Mouse (Mus musculus): ENCODE measurements around the gene Baz2a. TPM values are rescaled to one million over a fixed set of nuclear protein-coding genes. Genes with fewer than 3 reads are reported as not detected.

The Baz2a gene
- polyA plus RNA-seq, 1 experiment from 2014 or later, result 8.1 TPM

- WGBS, result 90% methylated on average over 6 of the region's 6 CpGs
- Histone ChIP-seq H3K27me3 (replicated peaks; ENCODE audit: control insufficient read depth, insufficient read depth, low read length) (no peaks in the 10 kb centered on the region), H3K36me3 (ENCODE audit: control insufficient read depth, insufficient read depth) (peaks cover 48% of the 10 kb centered on the region), H3K4me2 (replicated peaks; ENCODE audit: low read depth) (no peak overlapping the region), H3K9me3 (ENCODE audit: control insufficient read depth) (no peaks in the 10 kb centered on the region), H3K4me1 (replicated peaks; ENCODE audit: control insufficient read depth, insufficient read depth, low read length) (no peaks in the 10 kb centered on the region), H3K27ac (ENCODE audit: low read depth, low read length) (no peak overlapping the region), H3K9ac (ENCODE audit: low read depth, low read length) (no peak overlapping the region), H3K4me3 (ENCODE audit: low read depth, low read length) (no peak overlapping the region)
- TF ChIP-seq CTCF (IDR thresholded peaks at IDR 0.05; ENCODE audit: low read depth), result no peak
- ATAC-seq, result no peak
These were observed 44.0 kb downstream of the Baz2a start for GRCm38 (mm10) chr10:128135374-128135773.

DNA sequence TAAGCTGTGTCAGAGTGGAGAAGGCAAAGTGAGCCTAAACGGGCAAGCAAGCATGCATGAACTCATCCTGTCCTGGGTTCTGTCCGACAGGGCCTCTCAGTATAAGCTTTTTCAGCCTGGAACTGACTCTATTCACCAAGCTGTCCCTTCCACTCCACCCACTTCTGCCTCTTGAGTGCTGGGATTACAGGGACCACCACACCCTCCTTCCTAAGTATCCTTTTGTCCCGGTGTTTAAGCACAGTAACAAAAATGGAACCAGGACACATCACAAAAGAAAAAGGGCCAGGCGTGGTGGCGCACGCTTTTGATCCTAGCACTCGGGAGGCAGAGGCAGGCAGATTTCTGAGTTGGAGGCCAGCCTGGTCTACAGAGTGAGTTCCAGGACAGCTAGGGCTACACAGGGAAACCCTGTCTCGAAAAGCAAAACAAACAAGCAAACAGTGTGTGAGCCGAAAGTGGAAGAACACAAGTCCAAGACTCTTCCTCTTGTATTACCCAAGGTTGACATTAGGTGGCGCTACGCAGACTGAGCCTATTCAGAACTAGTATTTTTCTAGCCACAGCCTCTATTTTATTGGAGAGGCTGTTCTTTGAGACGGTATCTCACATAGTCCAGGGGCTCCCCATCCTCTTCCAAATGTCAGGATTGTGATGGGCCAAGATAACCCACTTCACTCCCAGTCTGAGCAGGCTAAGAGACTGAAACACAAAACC, 49.0 kb downstream of the Baz2a start:
- H3K4me2 ChIP-seq (replicated peaks; ENCODE audit: low read depth), result no peak overlapping the region

DNA sequence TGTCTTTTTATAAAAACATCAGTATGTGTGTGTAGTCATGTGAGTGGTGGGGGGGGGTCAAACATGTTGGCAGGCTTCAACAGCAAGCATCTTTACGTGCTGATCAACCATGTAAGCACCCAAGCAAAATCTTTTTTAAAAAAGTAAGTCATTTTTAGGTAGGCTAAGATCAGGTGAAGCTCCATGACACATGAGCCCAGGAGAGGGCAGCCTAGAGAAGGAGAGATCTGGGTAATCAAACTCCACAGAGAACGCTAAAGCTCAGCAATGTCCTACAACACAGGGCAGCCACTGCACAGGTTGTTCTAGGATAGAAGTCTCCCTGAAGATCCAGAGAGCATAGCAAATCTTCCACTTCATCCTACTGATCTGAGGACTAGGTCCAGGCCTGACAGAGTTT, 50.8 kb downstream of the Baz2a start:
- no peak overlapping the region for H3K9ac ChIP-seq (ENCODE audit: low read depth, low read length)
- no peak for ATAC-seq
- 62% methylated on average over 2 of the region's 2 CpGs for WGBS
- H3K27me3 ChIP-seq (replicated peaks; ENCODE audit: control insufficient read depth, insufficient read depth, low read length), result no peaks in the 10 kb centered on the region
- H3K4me1 ChIP-seq (replicated peaks; ENCODE audit: control insufficient read depth, insufficient read depth, low read length), result no peaks in the 10 kb centered on the region
- H3K36me3 ChIP-seq (ENCODE audit: control insufficient read depth, insufficient read depth), result peaks cover 47% of the 10 kb centered on the region; the same call in 1 of the 2 replicates
- no peak overlapping the region for H3K27ac ChIP-seq (ENCODE audit: low read depth, low read length)
- no peak overlapping the region for H3K4me3 ChIP-seq (ENCODE audit: low read depth, low read length)
- H3K9me3 ChIP-seq (ENCODE audit: control insufficient read depth), result no peaks in the 10 kb centered on the region
- TF ChIP-seq CTCF (IDR thresholded peaks at IDR 0.05; ENCODE audit: low read depth), result peak; percentile 60
- no peak overlapping the region for H3K4me2 ChIP-seq (replicated peaks; ENCODE audit: low read depth)

More for the DNA sequence above, 49.0 kb downstream of the Baz2a start:
- peak; percentile 28; the same call in 1 of the 2 replicates for ATAC-seq
- Histone ChIP-seq H3K4me1 (replicated peaks; ENCODE audit: control insufficient read depth, insufficient read depth, low read length) (no peaks in the 10 kb centered on the region), H3K27ac (ENCODE audit: low read depth, low read length) (no peak overlapping the region), H3K9me3 (ENCODE audit: control insufficient read depth) (no peaks in the 10 kb centered on the region), H3K4me3 (ENCODE audit: low read depth, low read length) (no peak overlapping the region), H3K9ac (ENCODE audit: low read depth, low read length) (no peak overlapping the region), H3K36me3 (ENCODE audit: control insufficient read depth, insufficient read depth) (peaks cover 47% of the 10 kb centered on the region; the same call in 1 of the 2 replicates), H3K27me3 (replicated peaks; ENCODE audit: control insufficient read depth, insufficient read depth, low read length) (no peaks in the 10 kb centered on the region)
- WGBS, result 65% methylated on average over 12 of the region's 12 CpGs
- peak; percentile 86 for TF ChIP-seq CTCF (IDR thresholded peaks at IDR 0.05; ENCODE audit: low read depth)

GRCm38 (mm10) chr10:128143659-128144058, 52.3 kb downstream of the Baz2a start:
- no peak for TF ChIP-seq CTCF (IDR thresholded peaks at IDR 0.05; ENCODE audit: low read depth)
- Histone ChIP-seq H3K9me3 (ENCODE audit: control insufficient read depth) (no peaks in the 10 kb centered on the region), H3K27ac (ENCODE audit: low read depth, low read length) (no peak overlapping the region), H3K4me1 (replicated peaks; ENCODE audit: control insufficient read depth, insufficient read depth, low read length) (no peaks in the 10 kb centered on the region), H3K36me3 (ENCODE audit: control insufficient read depth, insufficient read depth) (peaks cover 38% of the 10 kb centered on the region; the same call in 1 of the 2 replicates), H3K9ac (ENCODE audit: low read depth, low read length) (no peak overlapping the region), H3K4me3 (ENCODE audit: low read depth, low read length) (no peak overlapping the region), H3K27me3 (replicated peaks; ENCODE audit: control insufficient read depth, insufficient read depth, low read length) (no peaks in the 10 kb centered on the region), H3K4me2 (replicated peaks; ENCODE audit: low read depth) (no peak overlapping the region)
- WGBS, result 47% methylated on average over 4 of the region's 4 CpGs
- no peak for ATAC-seq

GRCm38 (mm10) chr10:128144961-128145360, 53.6 kb downstream of the Baz2a start:
- Histone ChIP-seq H3K27ac (ENCODE audit: low read depth, low read length) (no peak overlapping the region), H3K9ac (ENCODE audit: low read depth, low read length) (no peak overlapping the region), H3K9me3 (ENCODE audit: control insufficient read depth) (no peaks in the 10 kb centered on the region), H3K4me3 (ENCODE audit: low read depth, low read length) (no peak overlapping the region), H3K36me3 (ENCODE audit: control insufficient read depth, insufficient read depth) (peaks cover 34% of the 10 kb centered on the region; the same call in 1 of the 2 replicates), H3K4me2 (replicated peaks; ENCODE audit: low read depth) (no peak overlapping the region), H3K27me3 (replicated peaks; ENCODE audit: control insufficient read depth, insufficient read depth, low read length) (no peaks in the 10 kb centered on the region), H3K4me1 (replicated peaks; ENCODE audit: control insufficient read depth, insufficient read depth, low read length) (no peaks in the 10 kb centered on the region)
- 74% methylated on average over 2 of the region's 2 CpGs for WGBS
- no peak for ATAC-seq
- TF ChIP-seq CTCF (IDR thresholded peaks at IDR 0.05; ENCODE audit: low read depth), result no peak

DNA sequence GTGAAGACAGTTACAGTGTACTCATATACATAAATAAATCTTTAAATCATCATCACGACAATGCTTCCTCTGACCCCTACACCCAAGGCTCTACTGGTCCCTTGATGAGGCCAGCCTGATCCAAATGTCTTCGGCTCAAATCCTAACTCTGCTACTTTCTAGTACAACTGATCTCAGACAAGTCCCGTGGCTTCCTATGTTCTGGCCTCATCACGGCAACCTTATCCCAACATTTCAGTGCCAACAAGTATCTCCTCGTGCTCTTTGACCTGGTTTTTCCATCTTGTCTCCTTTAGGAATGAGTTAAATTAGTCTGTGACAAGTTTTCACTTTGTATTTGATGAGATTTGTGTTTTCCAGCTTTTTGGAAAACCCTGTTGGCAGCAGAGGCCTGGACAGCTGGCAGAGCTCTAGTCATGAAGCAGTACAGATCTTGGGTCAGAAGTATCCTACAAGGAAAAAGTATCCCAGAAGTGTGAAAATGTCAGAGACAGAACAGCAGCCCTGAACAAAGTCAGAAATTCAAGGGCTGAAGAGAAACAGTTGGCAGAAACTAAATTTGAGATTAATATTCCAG, 57.5 kb downstream of the Baz2a start:
- Histone ChIP-seq H3K27ac (ENCODE audit: low read depth, low read length) (peak overlapping the region; percentile 51), H3K27me3 (replicated peaks; ENCODE audit: control insufficient read depth, insufficient read depth, low read length) (no peaks in the 10 kb centered on the region), H3K9ac (ENCODE audit: low read depth, low read length) (no peak overlapping the region), H3K4me3 (ENCODE audit: low read depth, low read length) (no peak overlapping the region), H3K4me2 (replicated peaks; ENCODE audit: low read depth) (peak overlapping the region; percentile 49; the same call in 1 of the 2 replicates), H3K4me1 (replicated peaks; ENCODE audit: control insufficient read depth, insufficient read depth, low read length) (no peaks in the 10 kb centered on the region), H3K9me3 (ENCODE audit: control insufficient read depth) (no peaks in the 10 kb centered on the region), H3K36me3 (ENCODE audit: control insufficient read depth, insufficient read depth) (peaks cover 17% of the 10 kb centered on the region; the same call in 1 of the 2 replicates)
- WGBS, result 73% methylated on average over 5 of the region's 5 CpGs
- no peak for TF ChIP-seq CTCF (IDR thresholded peaks at IDR 0.05; ENCODE audit: low read depth)
- no peak for ATAC-seq

Measured in intestine, postnatal 0 days (tissue).